Mouse (Mus musculus) embryonic facial prominence, embryonic 12.5 days (tissue): ENCODE data around the gene Imp4. TPM values are rescaled to one million over a fixed set of nuclear protein-coding genes. Genes with fewer than 3 reads are reported as not detected.
"Not testable (repeated sequence)": the region's sequence is repeated elsewhere in the genome, so short reads cannot be mapped to it uniquely, and the experiment has no call there.

Experiments
- ATAC-seq: fragments of 200-750 bp; cut with Nextera tagmentation; 2 replicates; pipeline ENCODE4 v1.8.0; 2017; ENCODE audit not compliant: insufficient number of reproducible peaks, insufficient read depth, low FRiP score, low TSS enrichment
- H3K27ac ChIP-seq: fragments of 300-500 bp; sonication (generic); 2 replicates; pipeline ENCODE4 v1.5.1; 2016; ENCODE audit warnings: mild to moderate bottlenecking
- H3K27me3 ChIP-seq: fragments of 300-500 bp; sonication (generic); 2 replicates; pipeline ENCODE4 v1.6.1; 2016; ENCODE audit warnings: mild to moderate bottlenecking, moderate library complexity
- H3K36me3 ChIP-seq: fragments of 300-500 bp; sonication (generic); 2 replicates; pipeline ENCODE4 v1.6.1; 2016; ENCODE audit warnings: mild to moderate bottlenecking
- H3K4me1 ChIP-seq: fragments of 300-500 bp; sonication (generic); 2 replicates; pipeline ENCODE4 v1.6.1; 2016
- H3K4me2 ChIP-seq: fragments of 300-500 bp; sonication (generic); replicated peaks from 2 replicates; pipeline ENCODE4 v1.6.1; 2016; ENCODE audit warnings: mild to moderate bottlenecking, moderate library complexity
- H3K4me3 ChIP-seq: fragments of 300-500 bp; sonication (generic); 2 replicates; pipeline ENCODE4 v1.5.1; 2016; ENCODE audit warnings: mild to moderate bottlenecking
- H3K9ac ChIP-seq: fragments of 300-500 bp; sonication (generic); 2 replicates; pipeline ENCODE4 v1.6.1; 2016; ENCODE audit warnings: mild to moderate bottlenecking, moderate library complexity
- H3K9me3 ChIP-seq: fragments of 300-500 bp; sonication (generic); 2 replicates; pipeline ENCODE4 v1.6.1; 2016; ENCODE audit warnings: mild to moderate bottlenecking, moderate library complexity
- WGBS: fragments of 180-500 bp; shearing (Covaris S2); methylation state at CpG from one replicate; pipeline ENCODE4 v1.1.7; 2016; 5-methylcytosine and 5-hydroxymethylcytosine counted together
- polyA plus RNA-seq: library from polyadenylated mRNA; unstranded; fragments of >200 nt; fragmentation: Nextera tagmentation; extraction: Ambion mirVana; gene quantifications from 2 replicates; pipeline ENCODE4 v1.2.1, GENCODE M21; 2016

The Imp4 gene
- polyA plus RNA-seq, 1 experiment from 2014 or later, result 88.4 TPM

DNA sequence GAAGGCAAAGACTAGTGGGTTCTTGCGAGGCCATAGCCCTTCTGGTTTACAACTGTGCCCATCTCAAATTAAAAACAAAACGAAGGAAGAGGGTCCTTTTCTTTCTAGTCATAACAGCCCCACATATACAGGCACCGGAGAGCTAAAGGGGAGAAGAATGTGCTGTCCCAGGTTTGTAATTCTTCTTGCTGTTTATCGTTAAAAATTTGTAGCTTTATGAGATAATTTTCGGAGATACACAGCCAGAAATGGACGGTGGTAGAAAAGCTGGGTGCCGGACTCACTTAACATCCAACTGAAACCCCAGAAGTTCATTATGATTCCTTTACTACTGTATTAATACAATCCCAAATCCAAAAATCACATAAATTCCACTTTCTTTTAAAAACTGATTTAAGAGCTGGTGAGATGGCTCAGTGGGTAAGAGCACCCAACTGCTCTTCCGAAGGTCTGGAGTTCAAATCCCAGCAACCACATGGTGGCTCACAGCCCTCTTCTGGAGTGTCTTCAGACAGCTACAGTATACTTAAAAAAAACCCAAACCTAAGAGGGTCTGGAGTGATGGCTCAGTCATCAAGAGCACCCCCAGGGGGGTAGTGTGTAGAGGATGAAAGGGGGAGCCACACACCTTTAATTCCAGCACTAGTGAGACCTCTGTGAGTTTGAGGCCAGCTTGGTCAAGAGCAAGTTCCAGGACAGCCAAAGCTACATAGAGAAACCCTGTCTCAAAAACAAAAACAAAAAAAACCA, 4.1 kb upstream of the Imp4 start:
- WGBS, result 32% methylated on average over 8 of the region's 8 CpGs
- Histone ChIP-seq H3K9me3 (peaks cover 18% of the 10 kb centered on the region), H3K27me3 (no peaks in the 10 kb centered on the region), H3K4me1 (0 out of 2 replicates have a peak, but pooled peaks cover 7% of the 10 kb centered on the region), H3K4me2 (peak overlapping the region; percentile 61), H3K27ac (peak overlapping the region; percentile 81), H3K9ac (peak overlapping the region; percentile 60; the same call in 1 of the 2 replicates), H3K4me3 (peak overlapping the region; percentile 56), H3K36me3 (peaks cover 21% of the 10 kb centered on the region)
- ATAC-seq, result no peak

DNA sequence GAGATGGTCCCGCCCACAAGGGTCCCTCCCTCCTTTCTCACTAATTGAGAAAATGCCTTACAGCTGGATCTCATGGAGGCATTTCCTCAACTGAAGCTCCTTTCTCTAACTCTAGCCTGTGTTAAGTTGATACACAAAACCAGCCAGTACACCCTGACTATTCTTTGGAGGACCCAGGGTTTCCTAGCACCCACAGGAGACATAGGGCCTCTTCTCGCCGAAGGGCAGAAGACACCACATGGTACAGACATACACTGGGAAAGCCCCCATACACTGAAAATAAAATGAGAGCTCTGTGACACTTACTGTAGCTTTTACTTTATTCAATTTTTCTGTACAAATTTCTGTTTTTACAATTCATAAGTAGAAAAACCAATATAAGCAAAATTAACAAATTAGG, 3.3 kb upstream of the Imp4 start:
- Histone ChIP-seq H3K36me3 (peaks cover 13% of the 10 kb centered on the region; the same call in 1 of the 2 replicates), H3K4me1 (peaks cover 11% of the 10 kb centered on the region; the same call in 1 of the 2 replicates), H3K4me2 (no peak overlapping the region), H3K27me3 (no peaks in the 10 kb centered on the region), H3K9me3 (peaks cover 9% of the 10 kb centered on the region), H3K27ac (no peak overlapping the region), H3K4me3 (no peak overlapping the region), H3K9ac (no peak overlapping the region)
- WGBS, result 73% methylated on average over 3 of the region's 3 CpGs
- no peak for ATAC-seq

DNA sequence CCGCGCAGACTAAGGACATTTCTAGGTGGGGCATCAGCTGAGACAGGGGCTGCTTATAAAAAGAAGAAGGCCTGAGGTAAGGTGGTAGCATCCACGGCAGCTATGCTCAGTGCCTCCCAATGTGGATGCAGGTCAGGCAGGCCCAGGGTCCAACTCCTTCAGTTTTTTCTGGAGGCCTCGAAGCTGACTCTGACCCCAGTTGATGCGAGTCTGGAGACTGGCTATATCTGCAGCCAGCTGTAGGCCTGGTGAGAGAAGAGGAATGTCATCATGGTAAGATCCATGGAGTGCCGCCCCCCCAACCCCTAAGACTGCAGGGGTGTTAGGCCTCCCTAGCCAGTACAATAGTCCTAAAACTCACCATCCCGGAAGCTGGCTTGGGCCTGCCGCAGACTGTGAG, 2.3 kb upstream of the Imp4 start:
- peaks cover 11% of the 10 kb centered on the region; the same call in 1 of the 2 replicates for H3K4me1 ChIP-seq
- H3K9me3 ChIP-seq, H3K9ac ChIP-seq, ATAC-seq, H3K4me3 ChIP-seq, H3K4me2 ChIP-seq, H3K27ac ChIP-seq, H3K36me3 ChIP-seq, H3K27me3 ChIP-seq: not testable (repeated sequence)
- WGBS, result 93% methylated on average over 8 of the region's 8 CpGs

DNA sequence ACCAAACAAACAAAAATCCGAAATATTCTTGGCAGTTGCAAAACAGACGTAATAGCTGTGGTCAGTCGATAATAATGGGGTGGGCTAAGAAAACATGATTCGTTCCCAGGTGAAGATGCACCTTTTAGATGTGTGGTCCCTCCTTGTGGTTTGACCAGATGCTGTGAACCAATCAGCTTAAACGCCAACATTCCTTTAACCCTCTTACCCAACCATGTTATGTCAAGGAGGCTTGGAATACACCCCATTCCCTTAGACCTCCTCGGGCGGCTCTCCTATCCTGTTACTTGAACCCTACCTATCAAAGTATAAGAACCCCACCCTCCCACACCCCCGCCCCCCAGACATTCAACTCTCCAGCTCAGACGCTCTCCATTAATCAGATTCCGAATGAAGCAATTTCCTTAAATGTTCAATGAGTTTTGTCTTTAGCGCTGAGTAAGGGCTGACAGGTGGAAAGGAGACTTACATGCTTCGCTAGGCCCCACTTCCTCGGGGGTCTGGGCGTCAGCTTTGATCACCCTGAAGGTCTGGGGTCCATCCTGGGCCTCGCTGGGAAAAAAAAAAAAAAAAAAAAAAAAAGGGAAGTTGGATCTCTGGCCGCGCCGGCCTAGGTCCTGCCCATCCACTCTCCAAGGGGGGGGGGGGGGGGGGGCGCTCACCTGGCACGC, 1.1 kb upstream of the Imp4 start:
- WGBS, result 43% methylated on average over 15 of the region's 20 CpGs
- ATAC-seq, result no peak

DNA sequence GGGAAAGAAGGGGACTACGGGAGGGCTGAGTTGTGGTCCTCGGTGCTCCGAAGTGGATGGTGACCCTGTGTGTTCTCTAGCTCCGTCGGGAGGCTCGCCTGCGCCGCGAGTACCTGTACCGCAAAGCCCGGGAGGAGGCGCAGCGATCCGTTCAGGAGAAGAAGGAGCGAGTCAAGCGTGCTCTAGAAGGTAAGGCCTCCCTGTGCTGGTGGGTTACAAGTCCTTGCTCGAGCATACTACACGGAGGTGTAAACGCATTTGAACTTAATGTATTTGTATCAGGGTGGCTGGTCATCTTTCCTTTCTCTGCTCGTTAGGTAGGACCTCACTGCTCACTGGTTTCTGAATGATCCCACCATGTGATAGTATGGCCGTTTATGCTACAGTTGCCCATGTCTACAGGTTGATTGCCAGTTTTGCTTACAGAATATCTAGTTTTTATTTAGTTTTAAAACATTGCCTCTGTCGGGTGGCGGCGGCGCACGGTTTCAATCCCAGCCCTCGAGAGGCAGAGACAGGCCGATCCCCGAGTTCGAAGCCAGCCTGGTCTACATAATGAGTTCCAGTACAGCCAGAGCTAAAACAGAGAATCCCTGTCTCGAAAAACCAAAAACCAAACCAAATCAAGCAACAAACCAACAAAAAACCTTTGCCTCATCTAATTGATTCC, 445 bp downstream of the Imp4 start:
- ATAC-seq, result peak; percentile 20; the same call in 1 of the 2 replicates
- H3K4me1 ChIP-seq, result peaks cover 11% of the 10 kb centered on the region; the same call in 1 of the 2 replicates
- H3K9ac ChIP-seq, result peak overlapping the region; percentile 66
- peak overlapping the region; percentile 69 for H3K4me2 ChIP-seq
- H3K4me3 ChIP-seq, result peak overlapping the region; percentile 68
- H3K27me3 ChIP-seq, result no peaks in the 10 kb centered on the region
- peak overlapping the region; percentile 32; the same call in 1 of the 2 replicates for H3K27ac ChIP-seq
- 7% methylated on average over 31 of the region's 31 CpGs for WGBS
- no peaks in the 10 kb centered on the region for H3K9me3 ChIP-seq
- H3K36me3 ChIP-seq, result peaks cover 33% of the 10 kb centered on the region

More for the DNA sequence above, 1.1 kb upstream of the Imp4 start:
- H3K36me3 ChIP-seq, result peaks cover 17% of the 10 kb centered on the region
- no peaks in the 10 kb centered on the region for H3K27me3 ChIP-seq
- no peak overlapping the region for H3K27ac ChIP-seq
- peak overlapping the region; percentile 66 for H3K9ac ChIP-seq
- H3K9me3 ChIP-seq, result no peaks in the 10 kb centered on the region
- peak overlapping the region; percentile 70 for H3K4me2 ChIP-seq
- H3K4me3 ChIP-seq, result peak overlapping the region; percentile 68
- H3K4me1 ChIP-seq, result peaks cover 11% of the 10 kb centered on the region; the same call in 1 of the 2 replicates

DNA sequence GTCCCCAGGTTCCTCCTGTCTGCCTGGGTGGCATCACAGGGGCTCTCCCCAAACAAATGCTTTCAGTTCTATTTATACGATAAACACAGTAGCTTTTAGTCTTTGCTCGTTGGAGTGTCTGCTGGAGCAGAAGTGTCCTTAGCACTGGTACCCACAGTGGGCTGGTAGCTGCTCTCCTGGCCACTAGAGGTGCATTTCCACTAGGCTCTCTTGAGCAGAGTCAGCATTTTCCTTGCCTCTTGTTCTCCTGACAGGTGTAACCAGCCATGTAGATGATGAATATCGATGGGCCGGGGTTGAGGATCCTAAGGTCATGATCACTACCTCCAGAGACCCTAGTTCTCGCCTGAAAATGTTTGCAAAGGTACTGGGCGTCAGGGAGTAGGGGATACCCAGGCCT, 3.5 kb downstream of the Imp4 start:
- Histone ChIP-seq H3K4me3 (no peak overlapping the region), H3K4me1 (peaks cover 11% of the 10 kb centered on the region; the same call in 1 of the 2 replicates), H3K27me3 (no peaks in the 10 kb centered on the region), H3K9ac (no peak overlapping the region), H3K9me3 (no peaks in the 10 kb centered on the region), H3K27ac (no peak overlapping the region), H3K4me2 (no peak overlapping the region), H3K36me3 (peaks cover 43% of the 10 kb centered on the region)
- no peak for ATAC-seq
- WGBS, result 90% methylated on average over 6 of the region's 6 CpGs

DNA sequence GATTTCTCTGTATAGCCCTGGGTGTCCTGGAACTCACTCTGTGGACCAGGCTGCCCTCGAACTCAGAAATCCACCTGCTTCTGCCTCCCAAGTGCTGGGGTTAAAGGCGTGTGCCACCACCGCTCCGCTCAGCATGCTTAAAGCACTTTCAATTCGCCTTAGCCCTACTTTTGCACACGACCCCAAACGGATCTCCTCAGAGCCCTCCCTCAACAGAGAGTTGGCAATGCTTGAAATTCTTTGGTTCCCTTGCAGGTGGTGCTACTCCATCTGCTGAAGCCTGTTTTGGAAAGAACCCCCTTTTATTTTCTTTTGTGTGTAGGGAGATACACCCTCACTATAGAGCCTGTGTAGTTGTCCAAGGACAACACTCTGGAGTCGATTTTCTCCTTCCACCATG, 18.8 kb downstream of the Imp4 start:
- 34% methylated on average over 8 of the region's 8 CpGs for WGBS
- no peaks in the 10 kb centered on the region for H3K9me3 ChIP-seq

DNA sequence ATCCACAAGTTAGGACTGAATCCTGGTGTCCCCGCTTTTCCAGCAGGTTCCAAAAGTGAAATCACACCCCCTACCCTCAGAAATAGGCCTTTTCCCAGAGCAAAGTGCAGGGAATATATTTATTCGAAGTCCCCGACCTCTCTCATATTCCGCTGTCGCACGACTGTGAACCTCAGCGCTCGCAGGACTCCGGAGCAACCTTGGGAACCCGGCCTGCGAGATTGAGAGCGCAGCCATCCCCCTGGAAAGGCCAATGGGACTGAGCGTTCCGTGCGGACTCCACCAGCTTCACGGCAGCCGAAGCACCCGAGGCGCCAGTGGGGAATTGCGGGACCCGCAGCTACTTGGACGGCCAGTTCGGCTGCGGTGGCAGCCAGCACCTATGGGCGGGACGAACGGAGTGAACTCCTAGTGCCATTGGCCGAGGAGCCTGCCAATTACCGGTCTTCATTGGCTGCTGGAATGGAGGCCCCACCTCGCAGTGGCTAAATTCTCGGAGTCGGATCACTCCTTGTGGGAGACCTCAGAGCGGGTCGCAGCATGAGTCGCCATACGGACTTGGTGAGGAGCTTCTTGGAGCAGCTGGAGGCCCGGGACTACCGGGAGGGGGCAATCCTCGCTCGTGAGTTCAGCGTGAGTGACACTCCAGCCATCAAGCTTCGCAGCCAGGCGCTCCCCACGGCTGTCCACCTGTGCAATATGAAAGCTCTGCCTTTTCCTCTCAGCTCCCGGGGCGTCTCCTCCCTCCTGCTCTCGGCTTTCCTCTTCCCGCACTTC, 19.8 kb downstream of the Imp4 start, which contains the start of gene Ptpn18:
Ptpn18 (plus strand) TSS at position 479 of the 777 bp plus-strand sequence.
- under 1% methylated on average over 48 of the region's 48 CpGs for WGBS
- Histone ChIP-seq H3K27ac (no peak within 1 kb of the TSS), H3K9me3 (no peaks in the 10 kb centered on the region), H3K4me3 (peak within 1 kb of the TSS; percentile 55), H3K4me1 (peaks cover 8% of the 10 kb centered on the region), H3K4me2 (peak within 1 kb of the TSS; percentile 89), H3K9ac (peak within 1 kb of the TSS; percentile 45), H3K27me3 (peaks cover 44% of the 10 kb centered on the region), H3K36me3 (no peaks in the 10 kb centered on the region)
- peak; percentile 84 for ATAC-seq

More for the DNA sequence above, 18.8 kb downstream of the Imp4 start:
- Histone ChIP-seq H3K4me3 (no peak overlapping the region), H3K27ac (no peak overlapping the region), H3K4me2 (no peak overlapping the region), H3K36me3 (no peaks in the 10 kb centered on the region), H3K27me3 (peaks cover 44% of the 10 kb centered on the region), H3K9ac (no peak overlapping the region), H3K4me1 (peaks cover 8% of the 10 kb centered on the region)
- no peak for ATAC-seq

DNA sequence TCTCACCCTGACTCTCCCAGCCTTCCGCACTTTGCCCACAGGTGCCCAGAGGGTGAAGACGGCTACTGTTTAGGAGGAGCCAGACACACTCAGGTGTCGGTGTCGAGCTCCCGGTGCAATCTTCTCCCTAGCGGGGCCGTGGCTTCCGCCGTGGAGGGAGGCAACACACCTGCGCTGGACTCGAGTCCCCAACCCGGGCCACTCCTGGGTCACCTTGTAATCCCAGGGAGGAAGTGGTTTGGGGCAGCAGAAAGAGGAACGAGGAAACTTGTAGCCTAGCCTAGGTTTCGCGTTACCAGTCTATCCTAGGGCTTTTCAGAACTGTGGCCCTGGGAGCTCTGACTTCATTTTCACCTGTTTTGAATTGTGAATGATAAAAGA, 20.4 kb downstream of the Imp4 start:
- 3% methylated on average over 15 of the region's 15 CpGs for WGBS
- Histone ChIP-seq H3K4me3 (peak overlapping the region; percentile 55), H3K36me3 (no peaks in the 10 kb centered on the region), H3K27ac (no peak overlapping the region), H3K4me1 (peaks cover 8% of the 10 kb centered on the region), H3K27me3 (peaks cover 44% of the 10 kb centered on the region), H3K9me3 (no peaks in the 10 kb centered on the region), H3K9ac (peak overlapping the region; percentile 45; the same call in 1 of the 2 replicates), H3K4me2 (peak overlapping the region; percentile 89)
- ATAC-seq, result no peak

DNA sequence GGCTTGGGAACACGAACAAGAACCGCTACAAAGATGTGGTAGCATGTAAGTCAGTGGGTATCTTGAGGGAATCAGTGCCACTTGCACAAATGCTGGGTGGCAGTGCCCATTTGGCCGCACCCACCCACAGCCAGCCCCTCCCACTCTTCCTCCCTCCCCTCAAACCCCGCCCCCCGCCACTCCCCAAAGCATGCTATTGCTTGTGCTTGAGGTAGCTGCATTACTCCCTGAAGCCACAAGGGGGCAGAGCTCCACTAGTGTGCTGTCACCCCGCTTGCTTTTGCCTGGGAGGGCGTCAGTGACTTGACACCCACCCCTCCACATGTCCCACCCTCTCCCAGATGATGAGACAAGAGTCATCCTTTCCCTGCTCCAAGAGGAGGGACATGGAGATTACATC, 23.1 kb downstream of the Imp4 start:
- no peak overlapping the region for H3K27ac ChIP-seq
- ATAC-seq, result no peak
- no peaks in the 10 kb centered on the region for H3K9me3 ChIP-seq
- WGBS, result 17% methylated on average over 7 of the region's 7 CpGs
- no peak overlapping the region for H3K4me3 ChIP-seq
- H3K4me2 ChIP-seq, result no peak overlapping the region
- H3K36me3 ChIP-seq, result no peaks in the 10 kb centered on the region
- peaks cover 8% of the 10 kb centered on the region for H3K4me1 ChIP-seq
- H3K9ac ChIP-seq, result no peak overlapping the region
- H3K27me3 ChIP-seq, result peaks cover 37% of the 10 kb centered on the region

DNA sequence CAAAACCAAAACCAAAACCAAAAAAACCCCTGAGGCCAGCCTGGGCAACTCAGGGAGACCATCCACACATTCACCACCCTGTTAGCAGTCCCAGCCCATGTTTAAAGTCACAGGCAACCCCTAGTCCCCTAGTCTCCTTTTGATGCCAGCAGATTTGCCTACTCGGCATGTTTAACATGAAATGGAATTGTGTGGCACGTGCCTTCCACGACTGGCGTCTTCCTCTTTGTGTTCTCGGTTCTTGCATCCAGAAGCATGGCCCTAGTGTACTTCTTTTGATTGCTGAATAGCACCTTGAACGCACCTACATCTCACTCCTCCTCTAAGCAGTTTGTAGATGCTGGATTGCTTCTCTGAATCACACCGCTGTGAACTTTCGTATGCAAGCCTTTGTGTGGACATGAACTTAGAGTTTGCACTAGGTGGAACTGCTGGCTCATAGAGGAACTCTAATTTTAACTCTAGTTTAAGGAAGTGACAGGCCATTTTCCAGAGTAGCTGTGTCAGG, 24.7 kb downstream of the Imp4 start:
- no peak for ATAC-seq
- peaks cover 5% of the 10 kb centered on the region for H3K4me1 ChIP-seq
- H3K9ac ChIP-seq, result no peak overlapping the region
- 81% methylated on average over 8 of the region's 8 CpGs for WGBS
- H3K27ac ChIP-seq, result no peak overlapping the region
- H3K9me3 ChIP-seq, result no peaks in the 10 kb centered on the region
- H3K4me3 ChIP-seq, result no peak overlapping the region
- H3K27me3 ChIP-seq, result peaks cover 22% of the 10 kb centered on the region
- H3K36me3 ChIP-seq, result no peaks in the 10 kb centered on the region
- H3K4me2 ChIP-seq, result no peak overlapping the region
